Mouse (Mus musculus): Measurements from ENCODE around the gene Ggt5. TPM values are rescaled to one million over a fixed set of nuclear protein-coding genes. Genes with fewer than 3 reads are reported as not detected.

Ggt5 gene
- polyA plus RNA-seq, 1 experiment from 2014 or later: 2.5 TPM

GRCm38 (mm10) chr10:75592585-75592984, 3.4 kb downstream of the Ggt5 start:
- H3K27me3 ChIP-seq (ENCODE audit: control insufficient read depth, insufficient read depth, low read depth, low read length): no peaks in the 10 kb centered on the region
- H3K9ac ChIP-seq (ENCODE audit: low read length): no peak overlapping the region
- 0 out of 2 replicates have a peak, but pooled peaks cover 2% of the 10 kb centered on the region for H3K9me3 ChIP-seq (ENCODE audit: control insufficient read depth, low read length)
- WGBS: 54% methylated on average over 7 of the region's 7 CpGs
- H3K4me1 ChIP-seq (replicated peaks; ENCODE audit: control insufficient read depth, insufficient read depth, low read length): peaks cover 27% of the 10 kb centered on the region
- no peak overlapping the region for H3K4me2 ChIP-seq (ENCODE audit: low read depth, low read length)
- H3K27ac ChIP-seq (ENCODE audit: low read length): no peak overlapping the region
- no peaks in the 10 kb centered on the region for H3K36me3 ChIP-seq (ENCODE audit: control insufficient read depth, insufficient read depth, low read length)
- H3K4me3 ChIP-seq (ENCODE audit: low read length): no peak overlapping the region
- no peak for ATAC-seq (ENCODE audit: low read depth)

DNA sequence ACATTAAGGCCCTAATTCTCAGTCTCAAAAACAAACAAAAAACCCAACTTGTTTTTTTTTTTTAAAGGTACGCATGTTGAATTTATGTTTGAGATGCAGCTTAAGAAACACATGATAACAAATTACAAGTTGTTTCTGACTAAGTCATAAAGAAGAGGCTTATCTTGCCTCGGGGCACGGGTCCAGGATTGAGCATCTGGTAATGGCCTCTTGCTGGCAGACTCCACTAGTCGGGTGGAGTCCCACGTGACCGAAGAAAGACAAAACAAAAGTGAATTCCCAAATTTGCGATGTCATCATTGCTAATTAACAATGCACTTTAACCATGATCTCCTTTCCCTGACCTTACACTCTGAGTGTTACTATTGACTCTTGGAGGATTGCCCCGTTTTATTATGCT, 6.8 kb downstream of the Ggt5 start:
- Histone ChIP-seq H3K4me2 (ENCODE audit: low read depth, low read length) (no peak overlapping the region), H3K4me3 (ENCODE audit: low read length) (no peak overlapping the region), H3K27me3 (ENCODE audit: control insufficient read depth, insufficient read depth, low read depth, low read length) (no peaks in the 10 kb centered on the region), H3K4me1 (replicated peaks; ENCODE audit: control insufficient read depth, insufficient read depth, low read length) (peaks cover 11% of the 10 kb centered on the region), H3K36me3 (ENCODE audit: control insufficient read depth, insufficient read depth, low read length) (no peaks in the 10 kb centered on the region), H3K9ac (ENCODE audit: low read length) (no peak overlapping the region), H3K27ac (ENCODE audit: low read length) (no peak overlapping the region), H3K9me3 (ENCODE audit: control insufficient read depth, low read length) (peaks cover 7% of the 10 kb centered on the region; the same call in 1 of the 2 replicates)
- WGBS: 54% methylated on average over 8 of the region's 8 CpGs
- ATAC-seq (ENCODE audit: low read depth): no peak

DNA sequence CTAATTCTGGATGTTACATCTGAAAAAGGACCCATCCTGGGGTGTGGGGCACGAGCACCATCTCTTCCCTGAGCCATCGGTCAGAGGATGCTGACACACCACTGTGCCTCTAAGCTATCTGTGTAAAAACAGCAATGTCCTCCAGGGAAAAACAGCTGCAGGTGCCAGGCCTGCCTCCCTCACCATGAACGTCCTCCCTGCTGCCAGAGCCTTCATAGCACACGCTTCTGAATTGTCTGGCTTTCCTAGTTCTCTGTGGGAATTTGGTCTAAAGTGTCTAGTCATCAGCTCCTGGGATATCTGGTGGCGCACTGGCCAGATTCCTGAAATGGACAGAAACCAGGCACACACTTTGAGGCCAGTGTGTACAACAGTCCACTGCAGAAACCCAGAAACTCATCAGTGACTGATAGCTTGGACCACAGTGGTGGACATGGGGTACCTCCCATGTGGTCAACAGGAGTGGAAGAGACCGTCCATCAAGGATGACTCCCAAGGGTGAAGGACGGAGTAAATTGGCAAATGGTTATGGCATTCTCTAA, 11.1 kb downstream of the Ggt5 start:
- Histone ChIP-seq H3K27ac (ENCODE audit: low read length) (no peak overlapping the region), H3K4me1 (replicated peaks; ENCODE audit: control insufficient read depth, insufficient read depth, low read length) (peaks cover 6% of the 10 kb centered on the region; the same call in 1 of the 2 replicates), H3K9me3 (ENCODE audit: control insufficient read depth, low read length) (peaks cover 7% of the 10 kb centered on the region; the same call in 1 of the 2 replicates), H3K9ac (ENCODE audit: low read length) (no peak overlapping the region), H3K27me3 (ENCODE audit: control insufficient read depth, insufficient read depth, low read depth, low read length) (no peaks in the 10 kb centered on the region), H3K4me2 (ENCODE audit: low read depth, low read length) (no peak overlapping the region), H3K4me3 (ENCODE audit: low read length) (no peak overlapping the region), H3K36me3 (ENCODE audit: control insufficient read depth, insufficient read depth, low read length) (no peaks in the 10 kb centered on the region)
- ATAC-seq (ENCODE audit: low read depth): no peak
- WGBS: 80% methylated on average over 7 of the region's 7 CpGs

DNA sequence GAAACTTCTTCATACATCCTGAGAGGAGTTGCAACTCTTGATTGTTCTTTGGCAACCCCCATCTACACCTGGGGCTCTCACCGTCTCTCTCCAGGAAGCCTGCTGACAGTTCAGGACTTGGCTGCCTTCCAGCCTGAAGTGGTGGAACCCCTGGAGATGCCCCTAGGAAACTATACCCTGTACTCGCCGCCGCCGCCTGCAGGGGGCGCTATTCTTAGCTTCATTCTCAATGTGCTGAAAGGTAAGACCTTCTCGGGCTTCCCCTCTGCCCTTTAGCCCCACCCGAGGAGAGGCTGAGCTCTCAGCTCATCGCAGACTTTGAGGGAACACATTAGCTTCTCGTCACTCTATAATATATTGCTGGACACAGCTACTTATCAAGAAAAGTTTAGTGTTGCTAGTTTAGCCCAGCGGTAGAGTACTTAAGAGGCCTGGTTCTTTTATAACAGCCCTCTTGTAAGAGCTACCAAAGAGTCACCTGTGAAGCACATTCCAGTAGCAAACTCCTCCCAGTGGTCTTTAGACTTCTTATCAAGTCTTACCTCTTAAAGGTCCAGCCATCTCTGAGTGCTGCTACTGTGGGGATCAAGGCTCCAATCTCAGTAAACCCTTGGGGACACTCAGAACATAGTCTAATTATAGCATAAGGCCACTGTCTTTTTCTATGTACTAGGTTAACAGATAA, 16.2 kb downstream of the Ggt5 start:
- no peak overlapping the region for H3K9ac ChIP-seq (ENCODE audit: low read length)
- H3K36me3 ChIP-seq (ENCODE audit: control insufficient read depth, insufficient read depth, low read length): no peaks in the 10 kb centered on the region
- no peaks in the 10 kb centered on the region for H3K27me3 ChIP-seq (ENCODE audit: control insufficient read depth, insufficient read depth, low read depth, low read length)
- 28% methylated on average over 11 of the region's 11 CpGs for WGBS
- no peak overlapping the region for H3K27ac ChIP-seq (ENCODE audit: low read length)
- H3K4me3 ChIP-seq (ENCODE audit: low read length): no peak overlapping the region
- no peaks in the 10 kb centered on the region for H3K9me3 ChIP-seq (ENCODE audit: control insufficient read depth, low read length)
- no peak overlapping the region for H3K4me2 ChIP-seq (ENCODE audit: low read depth, low read length)
- peaks cover 4% of the 10 kb centered on the region; the same call in 1 of the 2 replicates for H3K4me1 ChIP-seq (replicated peaks; ENCODE audit: control insufficient read depth, insufficient read depth, low read length)
- peak; percentile 51 for ATAC-seq (ENCODE audit: low read depth)

GRCm38 (mm10) chr10:75607253-75607652, 18.1 kb downstream of the Ggt5 start:
- Histone ChIP-seq H3K9ac (ENCODE audit: low read length) (no peak overlapping the region), H3K4me2 (ENCODE audit: low read depth, low read length) (no peak overlapping the region), H3K4me1 (replicated peaks; ENCODE audit: control insufficient read depth, insufficient read depth, low read length) (peaks cover 4% of the 10 kb centered on the region; the same call in 1 of the 2 replicates), H3K27me3 (ENCODE audit: control insufficient read depth, insufficient read depth, low read depth, low read length) (no peaks in the 10 kb centered on the region), H3K4me3 (ENCODE audit: low read length) (no peak overlapping the region), H3K9me3 (ENCODE audit: control insufficient read depth, low read length) (no peaks in the 10 kb centered on the region), H3K27ac (ENCODE audit: low read length) (no peak overlapping the region), H3K36me3 (ENCODE audit: control insufficient read depth, insufficient read depth, low read length) (no peaks in the 10 kb centered on the region)
- WGBS: 72% methylated on average over 4 of the region's 4 CpGs
- no peak for ATAC-seq (ENCODE audit: low read depth)

DNA sequence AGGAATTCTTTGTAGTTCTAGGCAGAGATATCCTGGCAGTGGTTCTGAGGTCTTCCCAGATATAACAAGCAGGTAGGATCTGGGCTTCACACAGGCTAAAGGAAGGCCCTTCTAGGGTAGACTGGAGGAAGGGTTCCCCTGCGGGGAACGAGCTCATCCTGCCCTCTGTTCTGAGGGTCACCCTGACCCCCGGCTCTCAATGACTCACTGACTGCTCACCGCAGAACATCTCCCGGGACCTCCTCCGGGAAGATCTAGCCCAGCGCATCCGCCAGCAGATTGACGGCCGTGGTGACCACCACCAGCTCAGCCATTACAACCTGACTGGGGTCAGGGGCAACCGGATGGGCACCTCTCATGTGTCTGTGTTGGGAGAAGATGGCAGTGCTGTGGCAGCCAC, 19.8 kb downstream of the Ggt5 start:
- Histone ChIP-seq H3K9ac (ENCODE audit: low read length) (no peak overlapping the region), H3K4me2 (ENCODE audit: low read depth, low read length) (no peak overlapping the region), H3K9me3 (ENCODE audit: control insufficient read depth, low read length) (no peaks in the 10 kb centered on the region), H3K27ac (ENCODE audit: low read length) (no peak overlapping the region), H3K4me1 (replicated peaks; ENCODE audit: control insufficient read depth, insufficient read depth, low read length) (peaks cover 4% of the 10 kb centered on the region; the same call in 1 of the 2 replicates), H3K27me3 (ENCODE audit: control insufficient read depth, insufficient read depth, low read depth, low read length) (no peaks in the 10 kb centered on the region), H3K4me3 (ENCODE audit: low read length) (no peak overlapping the region), H3K36me3 (ENCODE audit: control insufficient read depth, insufficient read depth, low read length) (no peaks in the 10 kb centered on the region)
- no peak for ATAC-seq (ENCODE audit: low read depth)
- 78% methylated on average over 11 of the region's 11 CpGs for WGBS

- no peaks in the 10 kb centered on the region for H3K27me3 ChIP-seq (ENCODE audit: control insufficient read depth, insufficient read depth, low read depth, low read length)
- ATAC-seq (ENCODE audit: low read depth): 0 out of 2 replicates have a peak, but pooled peaks have one; percentile 12
- no peak overlapping the region for H3K4me3 ChIP-seq (ENCODE audit: low read length)
- 37% methylated on average over 7 of the region's 7 CpGs for WGBS
- H3K4me1 ChIP-seq (replicated peaks; ENCODE audit: control insufficient read depth, insufficient read depth, low read length): no peaks in the 10 kb centered on the region
- H3K27ac ChIP-seq (ENCODE audit: low read length): no peak overlapping the region
- no peaks in the 10 kb centered on the region for H3K36me3 ChIP-seq (ENCODE audit: control insufficient read depth, insufficient read depth, low read length)
- no peaks in the 10 kb centered on the region for H3K9me3 ChIP-seq (ENCODE audit: control insufficient read depth, low read length)
- no peak overlapping the region for H3K4me2 ChIP-seq (ENCODE audit: low read depth, low read length)
- H3K9ac ChIP-seq (ENCODE audit: low read length): no peak overlapping the region
Observed at GRCm38 (mm10) chr10:75610486-75610885, 21.3 kb downstream of the Ggt5 start.

DNA sequence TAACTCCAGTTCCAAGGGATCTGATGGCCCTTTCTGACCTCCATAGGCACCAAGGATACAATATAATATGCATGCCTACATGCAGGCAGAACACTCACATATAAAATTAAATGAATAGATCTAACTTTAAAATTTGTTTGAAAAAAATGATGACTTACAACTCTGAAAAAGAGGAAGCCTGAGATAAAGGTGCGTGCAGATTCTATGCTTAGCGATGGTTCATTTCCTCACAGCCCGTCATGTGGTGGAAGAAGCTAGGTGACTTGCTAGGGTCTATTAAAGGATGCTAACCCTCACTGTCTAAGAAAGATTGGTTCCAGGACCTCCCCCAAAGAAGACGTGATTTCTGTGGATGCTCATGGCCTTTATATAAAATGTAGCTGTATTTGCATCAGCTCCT, 26.9 kb downstream of the Ggt5 start:
- H3K27me3 ChIP-seq (ENCODE audit: control insufficient read depth, insufficient read depth, low read depth, low read length): no peaks in the 10 kb centered on the region
- H3K4me1 ChIP-seq (replicated peaks; ENCODE audit: control insufficient read depth, insufficient read depth, low read length): no peaks in the 10 kb centered on the region
- ATAC-seq (ENCODE audit: low read depth): no peak
- no peak overlapping the region for H3K27ac ChIP-seq (ENCODE audit: low read length)
- H3K4me2 ChIP-seq (ENCODE audit: low read depth, low read length): no peak overlapping the region
- no peaks in the 10 kb centered on the region for H3K9me3 ChIP-seq (ENCODE audit: control insufficient read depth, low read length)
- WGBS: 78% methylated on average over 4 of the region's 4 CpGs
- H3K9ac ChIP-seq (ENCODE audit: low read length): no peak overlapping the region
- H3K4me3 ChIP-seq (ENCODE audit: low read length): no peak overlapping the region
- H3K36me3 ChIP-seq (ENCODE audit: control insufficient read depth, insufficient read depth, low read length): no peaks in the 10 kb centered on the region

DNA sequence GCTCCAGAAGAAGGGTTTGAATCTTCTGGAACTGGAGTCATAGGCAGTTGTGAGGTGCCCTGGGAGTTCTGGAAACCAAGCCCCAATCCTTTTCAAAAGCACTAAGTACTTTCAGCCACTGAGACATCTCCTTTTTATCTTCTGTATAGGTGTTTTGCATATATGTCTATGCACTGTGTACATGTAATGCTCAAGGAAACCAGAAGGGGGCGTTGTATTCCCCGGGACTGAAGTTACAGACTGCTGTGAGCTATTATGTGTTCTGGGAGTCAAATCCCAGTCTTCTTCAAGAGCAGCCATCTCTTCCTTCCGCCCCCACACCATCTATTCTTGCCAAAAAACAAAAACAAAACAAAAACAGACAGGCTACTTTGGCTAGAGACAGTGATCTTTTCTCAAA, 31.7 kb downstream of the Ggt5 start:
- WGBS: 46% methylated on average over 3 of the region's 3 CpGs
- no peak overlapping the region for H3K9ac ChIP-seq (ENCODE audit: low read length)
- H3K9me3 ChIP-seq (ENCODE audit: control insufficient read depth, low read length): no peaks in the 10 kb centered on the region
- ATAC-seq (ENCODE audit: low read depth): no peak
- H3K27me3 ChIP-seq (ENCODE audit: control insufficient read depth, insufficient read depth, low read depth, low read length): no peaks in the 10 kb centered on the region
- no peak overlapping the region for H3K27ac ChIP-seq (ENCODE audit: low read length)
- H3K4me2 ChIP-seq (ENCODE audit: low read depth, low read length): no peak overlapping the region
- no peaks in the 10 kb centered on the region for H3K4me1 ChIP-seq (replicated peaks; ENCODE audit: control insufficient read depth, insufficient read depth, low read length)
- no peak overlapping the region for H3K4me3 ChIP-seq (ENCODE audit: low read length)
- no peaks in the 10 kb centered on the region for H3K36me3 ChIP-seq (ENCODE audit: control insufficient read depth, insufficient read depth, low read length)

Data from lung, embryonic 16.5 days (tissue).